Mouse (Mus musculus): ENCODE results near the gene Gm21627.
"Not testable (repeated sequence)": the region's sequence is repeated elsewhere in the genome, so short reads cannot be mapped to it uniquely, and the experiment has no call there.

Gene Gm21627

DNA sequence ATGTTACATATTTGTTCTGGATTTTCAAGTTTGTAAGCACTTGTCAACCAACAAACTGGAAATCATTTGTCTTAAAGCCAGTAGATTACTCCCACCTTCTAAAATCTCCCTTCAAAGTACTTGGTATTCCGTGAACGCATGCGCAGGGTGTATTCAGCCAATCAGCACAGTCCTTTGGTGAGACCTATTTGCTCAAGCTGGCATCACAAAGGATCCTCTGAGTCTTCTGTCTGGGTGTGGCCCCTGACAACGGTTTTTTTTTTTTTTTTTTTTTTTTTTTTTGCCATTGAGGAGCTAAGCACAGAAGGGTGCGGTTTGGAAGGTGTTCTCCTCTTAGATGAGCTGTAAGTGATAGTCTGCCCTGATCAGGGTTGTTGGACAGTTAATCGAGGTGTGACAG, at the start of gene Gm21627:
Gene Gm21627 (plus strand): TSS at position 301 of the 400 bp plus-strand sequence.
- not testable (repeated sequence) for DNase-seq (ENCODE audit: low read depth, low spot score)
